Mouse (Mus musculus) thymus, adult 2 months (tissue): Measurements from ENCODE around the gene Clec4f.

Experiments
- CTCF ChIP-seq: fragments of 200-500 bp; IDR thresholded peaks from 2 replicates; pipeline ENCODE4 v1.5.1; 2012; ENCODE audit warnings: mild to moderate bottlenecking, control low read depth, low read length, moderate library complexity, borderline replicate concordance; ENCODE audit not compliant: control insufficient read depth, poor library complexity, insufficient read depth; ENCODE audit errors: extremely low read depth
- POLR2A ChIP-seq: fragments of 200-500 bp; IDR thresholded peaks from 2 replicates; pipeline ENCODE4 v1.6.1; 2012; ENCODE audit warnings: mild to moderate bottlenecking, low read length, control low read depth, moderate library complexity; ENCODE audit not compliant: control insufficient read depth, poor library complexity, insufficient read depth; ENCODE audit errors: extremely low read depth

- TF ChIP-seq CTCF (no peak), POLR2A (no peak)
Observed at GRCm38 (mm10) chr6:83673395-83673794, 17.4 kb upstream of the Clec4f start.
